Mouse (Mus musculus): ENCODE results near the gene Xrcc4.

DNA sequence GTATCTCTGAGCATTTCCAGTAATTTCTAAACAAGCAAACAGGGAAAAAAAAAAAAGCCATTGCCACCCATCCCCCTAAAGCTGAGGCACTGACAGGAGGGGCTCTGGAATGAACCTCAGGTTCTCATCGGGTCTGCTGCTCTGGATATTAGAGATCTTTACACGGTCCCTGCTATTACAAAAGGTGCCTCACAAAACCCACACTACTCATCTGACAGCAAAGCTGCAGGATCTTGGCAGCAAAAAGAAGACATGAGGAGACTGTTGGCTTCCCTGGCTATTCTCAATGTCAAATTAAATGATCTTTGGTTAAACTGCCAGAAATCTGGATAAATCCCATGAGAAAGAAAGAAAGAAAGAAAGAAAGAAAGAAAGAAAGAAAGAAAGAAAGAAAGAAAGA is 145.1 kb downstream of the Xrcc4 start:
- no peak for TF ChIP-seq CTCF (IDR thresholded peaks at IDR 0.05; ENCODE audit: low read depth, low read length)
- no peak for TF ChIP-seq POLR2A (IDR thresholded peaks at IDR 0.05; ENCODE audit: insufficient read depth, low read length)
